Mouse (Mus musculus): Measurements from ENCODE around the gene Saxo2. TPM values are rescaled to one million over a fixed set of nuclear protein-coding genes. Genes with fewer than 3 reads are reported as not detected.

The Saxo2 gene
- polyA plus RNA-seq (2014; fragmentation: Illumina TruSeq; extraction: RNeasy Lipid Tissue Mini Kit (QIAGEN cat#74804); ENCODE audit: low read depth, low replicate concordance), result 4.9 TPM

GRCm38 (mm10) chr7:82648353-82649080 lies at the start of gene Saxo2, which contains the start of gene Efl1:
Gene Saxo2 (minus strand): TSS chr7:82648528.
Gene Efl1 (plus strand): TSS chr7:82648614.

Other genes starting within 250 kb of the Saxo2 start
- 17.2 TPM for gene Efl1, start 86 bp upstream of the Saxo2 start, polyA plus RNA-seq (2014; fragmentation: Illumina TruSeq; extraction: RNeasy Lipid Tissue Mini Kit (QIAGEN cat#74804); ENCODE audit: low read depth, low replicate concordance)
- gene Mex3b, start 218.8 kb upstream of the Saxo2 start, polyA plus RNA-seq (2014; fragmentation: Illumina TruSeq; extraction: RNeasy Lipid Tissue Mini Kit (QIAGEN cat#74804); ENCODE audit: low read depth, low replicate concordance), result 3.5 TPM

Measured in sigmoid colon, adult 10 weeks (tissue).